Mouse (Mus musculus): ENCODE data around the gene Cfap97d1.

GRCm38 (mm10) chr11:101973496-101973895 lies 10.6 kb upstream of the Cfap97d1 start:
- no peak for TF ChIP-seq CTCF (IDR thresholded peaks at IDR 0.05; ENCODE audit: low read depth, low read length)
- no peak for TF ChIP-seq GATA1 (IDR thresholded peaks at IDR 0.05; ENCODE audit: borderline replicate concordance, low read length)
- no peak for TF ChIP-seq TAL1 (conservative IDR thresholded peaks at IDR 0.05; ENCODE audit: low read depth, low read length)
- no peak for TF ChIP-seq POLR2AphosphoS5 (IDR thresholded peaks at IDR 0.05; ENCODE audit: insufficient replicate concordance, low read depth, low read length)
